Mouse (Mus musculus): Measurements from ENCODE around the gene Tent5b.
"Not testable (repeated sequence)": the region's sequence is repeated elsewhere in the genome, so short reads cannot be mapped to it uniquely, and the experiment has no call there.

Gene Tent5b

DNA sequence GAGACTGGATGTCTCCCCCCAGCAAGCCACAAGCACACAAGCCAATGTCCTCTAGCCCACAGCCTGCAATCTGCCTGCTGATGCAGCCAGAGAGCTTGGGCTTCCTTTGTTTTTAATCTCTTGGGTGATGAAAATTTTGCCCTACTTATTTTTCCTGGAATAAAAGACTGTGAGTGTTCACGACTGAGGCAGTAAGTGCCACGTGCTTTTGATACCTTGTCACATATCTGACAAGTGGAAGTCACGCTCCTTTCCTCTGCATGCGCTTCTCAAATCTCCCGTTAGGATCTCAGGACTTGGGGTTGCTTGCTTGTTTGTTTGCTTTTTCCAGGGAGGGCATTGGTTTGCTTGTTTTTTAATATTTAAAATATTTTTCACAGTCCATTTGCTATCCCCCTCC lies 24.4 kb downstream of the Tent5b start:
- no peak for DNase-seq

DNA sequence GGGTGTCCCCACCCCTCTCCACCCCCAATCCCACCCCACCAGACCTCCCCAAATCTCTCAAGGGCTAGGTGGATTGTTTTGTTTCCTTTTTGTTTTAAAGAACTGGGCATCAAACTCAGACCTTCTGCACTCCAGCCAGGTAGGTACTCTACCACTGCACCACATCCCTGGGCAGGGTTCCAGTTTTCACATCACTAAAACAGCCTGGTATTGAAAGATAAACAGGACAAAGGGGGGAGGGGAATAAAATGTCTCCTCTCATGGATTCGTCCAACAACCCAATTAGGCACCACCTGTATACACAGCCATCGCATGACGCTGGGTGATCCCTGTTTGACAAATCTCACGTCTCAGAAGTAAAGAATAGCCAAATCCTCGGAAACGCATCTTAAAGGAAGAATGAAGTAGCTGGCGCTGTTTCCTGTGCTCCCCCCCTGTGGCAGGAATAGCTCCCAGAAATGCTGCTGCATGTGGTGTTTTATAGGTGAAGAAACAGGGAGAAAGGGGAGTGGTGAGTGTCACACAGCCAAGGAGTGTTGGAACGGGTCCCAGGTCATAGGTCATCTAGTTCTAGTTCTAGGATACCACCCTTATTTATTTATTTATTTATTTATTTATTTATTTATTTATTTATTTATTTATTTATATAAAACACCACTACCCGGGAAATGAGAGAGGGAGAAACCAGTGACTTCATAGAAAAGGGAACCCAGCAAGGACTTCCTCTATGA lies 25.0 kb downstream of the Tent5b start:
- DNase-seq = no peak

DNA sequence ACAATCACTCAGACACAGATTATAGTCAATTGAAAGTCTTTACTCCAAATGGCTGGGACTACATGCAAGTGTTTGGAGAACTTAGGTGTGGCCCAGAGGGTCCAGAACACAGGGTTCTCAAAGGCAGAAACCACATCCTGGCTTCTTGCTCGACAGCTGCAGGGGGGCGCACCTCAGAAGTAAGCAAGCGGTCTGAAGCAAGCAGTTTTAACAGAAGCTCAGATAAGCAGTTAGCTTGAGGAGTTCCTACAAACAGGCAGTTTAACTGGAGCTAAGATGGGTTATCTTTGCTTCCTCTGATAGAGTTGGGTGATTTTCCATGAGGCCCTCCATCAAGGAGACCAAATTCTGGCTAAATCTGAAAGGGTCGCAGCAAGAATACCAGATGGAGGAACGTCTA lies 26.6 kb downstream of the Tent5b start:
- DNase-seq = peak; percentile 63 to 79

DNA sequence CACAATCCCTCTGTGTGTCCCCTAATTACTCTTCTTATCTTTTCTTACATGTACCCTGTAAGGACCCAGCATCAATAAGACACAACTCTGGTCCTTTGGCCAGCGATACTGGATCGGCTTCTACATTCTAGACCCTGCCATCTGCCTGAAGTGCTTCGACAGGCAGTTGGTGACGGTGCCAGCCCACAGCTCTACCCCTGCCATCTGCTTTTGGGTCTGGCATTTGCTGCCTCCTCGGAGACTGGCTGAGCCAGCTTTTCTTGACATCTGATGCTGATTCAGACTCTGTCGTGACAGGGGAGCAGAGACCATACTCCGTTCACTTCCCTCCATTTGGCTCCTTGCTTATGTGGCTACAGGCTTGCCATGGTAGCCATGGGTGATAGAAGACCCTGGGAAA lies 29.1 kb downstream of the Tent5b start:
- no peak for DNase-seq

DNA sequence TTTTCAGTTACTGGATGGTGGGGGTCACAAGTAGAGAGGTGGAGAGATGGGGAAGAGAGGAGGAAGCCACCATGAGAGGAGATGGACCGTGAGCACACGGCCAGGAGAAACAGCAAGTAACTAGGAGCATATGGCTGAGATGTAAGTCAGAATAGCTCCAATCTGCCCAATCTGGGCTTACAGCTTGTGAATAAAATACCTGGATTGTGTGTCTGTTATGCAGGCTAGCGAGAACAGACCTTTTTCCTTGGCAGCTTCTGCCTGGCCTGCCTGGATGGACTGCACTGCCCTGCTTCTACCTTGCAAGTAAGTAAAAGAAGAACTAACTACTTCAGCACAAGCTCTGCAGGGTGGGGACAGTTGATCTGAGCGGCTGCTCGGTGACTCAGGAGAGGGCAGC lies 31.1 kb downstream of the Tent5b start:
- DNase-seq = no peak

DNA sequence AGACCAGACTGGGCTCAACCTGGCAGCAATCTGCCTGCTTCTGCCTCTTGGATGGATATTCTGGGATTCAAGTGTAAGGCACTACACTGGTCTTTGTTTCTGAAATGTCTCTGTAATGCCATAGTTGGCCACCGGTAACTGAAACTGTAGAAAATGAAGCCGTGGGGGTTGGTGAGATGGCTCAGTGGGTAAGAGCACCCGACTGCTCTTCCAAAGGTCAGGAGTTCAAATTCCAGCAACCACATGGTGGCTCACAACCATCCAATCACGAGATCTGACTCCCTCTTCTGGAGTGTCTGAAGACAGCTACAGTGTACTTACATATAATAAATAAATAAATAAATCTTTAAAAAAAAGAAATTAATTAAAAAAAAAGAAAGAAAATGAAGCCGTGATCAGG lies 32.6 kb downstream of the Tent5b start:
- not testable (repeated sequence) for DNase-seq

DNA sequence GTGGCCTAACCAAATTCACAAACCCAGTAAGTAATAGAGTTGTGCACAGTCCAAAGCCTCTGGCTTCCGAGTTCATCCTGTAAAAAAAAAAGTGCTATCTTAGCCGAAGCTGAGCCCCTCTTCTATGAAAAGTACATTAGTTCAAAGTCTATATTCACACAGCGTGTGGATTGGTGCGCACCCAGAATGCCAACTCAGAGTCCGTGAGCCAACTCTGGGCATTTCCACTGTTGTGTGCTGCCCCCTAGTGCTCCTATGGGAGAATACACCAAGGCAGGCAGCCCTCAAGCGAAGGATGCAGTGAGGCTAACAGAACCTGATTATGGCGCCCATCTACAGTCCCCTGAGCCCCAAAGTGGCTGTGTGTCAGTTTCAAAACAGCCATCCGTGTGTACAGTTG lies 33.0 kb downstream of the Tent5b start:
- peak; percentile 45 to 62 for DNase-seq

DNA sequence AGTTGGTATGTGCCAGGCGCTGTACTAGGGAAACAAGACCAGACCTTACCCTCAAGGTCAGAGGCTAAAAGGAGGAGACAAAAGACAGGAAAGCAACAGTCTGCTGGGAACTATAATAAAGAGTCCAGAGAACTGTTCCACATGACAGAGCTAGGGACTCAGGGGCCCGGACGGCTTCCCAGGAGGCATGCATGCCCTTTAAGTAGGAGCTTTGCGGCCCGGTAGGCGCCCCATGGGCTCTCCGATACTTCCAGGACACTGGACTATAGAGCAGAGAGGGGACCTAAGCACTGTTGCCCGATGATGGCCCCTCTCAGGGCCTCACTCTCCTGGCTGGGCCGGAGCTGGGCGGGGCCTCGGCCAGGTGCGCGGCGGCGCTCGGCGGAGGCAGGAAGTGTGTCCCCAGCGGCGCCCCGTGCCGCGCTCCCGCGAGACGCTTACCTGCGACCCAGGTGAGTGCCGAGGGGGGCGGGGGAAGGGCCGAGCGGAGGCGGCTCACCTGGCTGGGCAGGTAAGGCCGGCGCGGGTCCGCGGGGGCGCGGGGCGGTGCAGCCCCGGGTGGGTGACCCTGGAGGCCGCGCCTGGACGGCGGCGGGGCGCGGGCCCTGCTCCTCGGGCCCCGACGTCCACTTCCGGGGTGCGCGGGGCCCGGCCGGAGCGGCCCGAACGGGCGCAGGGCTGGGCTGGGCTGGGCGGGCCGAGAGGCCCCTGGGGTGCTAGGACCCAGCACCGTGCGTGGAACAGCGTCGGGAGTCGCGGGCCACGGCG lies 38.9 kb downstream of the Tent5b start, which contains the start of gene Kdf1:
Kdf1 (plus strand) TSS at position 363 of the 768 bp plus-strand sequence.
- no peak for DNase-seq

DNA sequence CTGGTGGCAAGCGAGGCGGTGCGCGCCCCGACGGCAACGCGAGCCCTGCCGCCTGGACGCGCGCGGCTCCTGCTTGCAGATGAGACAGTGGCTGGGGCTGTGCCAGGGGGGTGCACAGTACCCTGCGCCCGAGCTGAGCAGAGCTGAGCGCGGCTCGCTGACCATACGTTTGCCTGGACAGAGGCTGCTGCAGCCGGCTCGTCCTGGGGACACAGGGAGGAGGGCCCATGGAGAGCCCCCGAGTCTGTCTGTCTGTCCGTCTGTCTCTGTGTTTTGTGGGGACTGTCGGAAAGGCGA lies 39.4 kb downstream of the Tent5b start:
- no peak for DNase-seq

DNA sequence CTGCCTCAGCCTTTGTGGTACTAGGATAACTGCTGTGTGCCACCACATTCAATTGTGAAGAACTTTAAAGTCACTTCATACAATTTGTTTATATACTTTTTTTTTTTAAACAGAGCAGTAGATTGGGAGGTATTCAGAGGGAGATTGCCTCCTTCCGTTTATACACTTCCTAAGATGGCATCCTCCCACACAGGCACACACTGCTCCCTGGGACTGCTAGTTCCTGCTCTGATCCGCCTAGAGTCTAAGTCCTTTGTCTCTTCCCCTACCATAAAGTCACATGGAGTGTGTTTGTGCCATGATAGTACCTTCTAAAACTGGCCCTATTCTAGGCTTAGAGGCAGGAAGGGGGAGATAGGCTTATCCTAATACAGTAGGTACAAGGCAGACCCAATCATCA lies 41.6 kb downstream of the Tent5b start:
- no peak for DNase-seq

DNA sequence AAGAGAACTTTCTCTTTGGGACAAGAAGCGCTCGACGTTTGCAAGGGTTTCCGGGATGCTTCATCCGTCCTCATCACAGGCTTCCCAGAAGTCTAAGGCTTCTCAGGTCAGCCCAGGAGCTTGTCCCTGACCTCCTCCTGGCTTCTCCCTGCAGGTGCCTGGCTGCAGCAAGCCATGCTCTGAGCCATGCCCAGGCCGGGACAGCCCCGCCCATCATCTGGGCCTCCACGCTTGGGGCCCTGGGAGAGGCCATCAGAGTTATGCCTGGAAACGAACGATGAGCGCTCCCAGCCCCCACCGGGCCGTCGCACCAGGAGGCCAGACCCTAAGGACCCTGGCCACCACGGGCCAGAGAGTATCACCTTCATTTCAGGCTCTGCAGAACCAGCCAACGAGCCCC lies 47.9 kb downstream of the Tent5b start:
- no peak for DNase-seq

DNA sequence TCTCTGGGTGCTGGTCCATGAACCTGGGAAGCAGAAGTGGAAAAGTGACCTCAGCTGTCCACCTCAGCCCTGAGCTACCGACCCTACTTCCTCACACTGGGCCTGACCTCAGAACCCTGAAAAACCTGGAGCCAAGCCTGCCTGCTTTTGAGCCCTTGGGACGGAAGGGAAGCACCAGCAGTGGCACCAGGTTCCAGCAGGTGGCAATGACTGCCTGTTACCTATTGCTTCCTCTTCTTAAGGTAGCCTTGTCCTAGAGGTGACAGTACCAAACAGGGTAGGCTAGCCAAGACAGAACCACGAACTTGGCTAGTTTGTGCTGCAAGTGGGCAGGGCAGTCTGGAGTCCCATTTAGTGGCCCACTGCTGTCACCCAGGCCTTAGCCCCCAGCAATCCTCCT lies 52.8 kb downstream of the Tent5b start:
- DNase-seq = no peak

DNA sequence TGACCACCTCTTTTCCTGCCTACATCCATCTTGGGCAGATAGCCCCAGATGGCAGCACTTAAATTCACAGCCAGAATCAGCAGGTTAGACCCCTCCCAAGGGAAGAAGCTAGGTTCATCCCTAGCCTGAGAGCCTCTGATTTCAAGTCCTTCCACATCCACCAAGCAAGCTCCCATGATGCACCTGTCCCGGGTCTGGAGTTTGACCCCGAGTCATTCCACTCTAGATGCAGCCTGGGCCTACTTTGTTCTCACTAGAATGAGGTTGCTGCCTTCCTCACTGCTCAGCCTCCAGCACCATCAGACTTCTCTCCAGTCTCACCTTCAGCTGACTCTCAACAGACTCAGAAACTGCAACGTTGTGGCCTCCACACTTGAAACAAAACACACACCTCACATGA lies 56.1 kb downstream of the Tent5b start:
- DNase-seq = no peak

DNA sequence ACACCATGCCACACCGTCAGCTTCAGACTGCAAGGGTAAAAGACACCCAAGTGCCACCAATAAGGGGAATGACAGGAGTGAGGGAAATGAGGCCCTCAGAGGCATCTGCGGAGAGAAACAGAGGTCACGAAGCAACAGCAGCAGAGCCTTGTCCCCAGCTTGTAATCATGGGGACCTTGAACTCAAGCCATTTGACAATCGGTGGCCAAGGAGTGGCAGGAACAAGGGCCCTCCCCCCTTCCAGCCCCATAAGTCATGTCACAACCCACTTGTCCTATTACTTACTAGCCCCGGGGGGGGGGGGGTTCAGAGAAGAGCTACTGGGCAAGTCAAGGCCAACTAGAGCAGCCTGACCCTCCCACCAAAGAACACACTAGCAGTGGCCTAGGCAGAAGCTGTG lies 56.7 kb downstream of the Tent5b start:
- no peak for DNase-seq

All from thymus, adult 18-20 months (tissue).